In genomic region chr13:41801177-41801636, GRCm38 (mm10) we compare ENCODE assay signal across 7 mouse cellular contexts. TPM values are rescaled to one million over a fixed set of nuclear protein-coding genes. Genes with fewer than 3 reads are reported as not detected.
DNase-seq lines count a peak whose midpoint lies in the region; ATAC-seq and TF ChIP-seq lines count a peak whose summit lies in the region.

No protein-coding gene starts in this region.

- 5% methylated on average over 8 of the region's 8 CpGs for WGBS in hindbrain, embryonic 12.5 days
- WGBS in limb, embryonic 11.5 days: 16% methylated on average over 8 of the region's 8 CpGs
- WGBS in kidney, adult 2 months: 43% methylated on average over 8 of the region's 8 CpGs

- H3K4me2 ChIP-seq in hindbrain, embryonic 12.5 days (replicated peaks): peak overlapping the region; percentile 48
- no peak overlapping the region for H3K4me2 ChIP-seq in limb, embryonic 11.5 days (ENCODE audit: low read depth, severe bottlenecking)

- DNase-seq in B cell, adult 2 months: peak; percentile 54 to 60
- peak; percentile 42 for DNase-seq in ES-CJ7 (ENCODE audit: low read depth, low spot score)
- peak; percentile 20 for DNase-seq in embryo, embryonic 11.5 days (ENCODE audit: low read depth, low spot score)
- DNase-seq in limb, embryonic 11.5 days (ENCODE audit: low spot score): peak; percentile 36
- peak; percentile 90 to 94 for DNase-seq in right cerebral cortex, postnatal 10 days (ENCODE audit: low spot score in 2 of 2)
- DNase-seq in kidney, adult 2 months: no peak

- H3K9me3 ChIP-seq in hindbrain, embryonic 12.5 days (replicated peaks): no peaks in the 10 kb centered on the region
- no peaks in the 10 kb centered on the region for H3K9me3 ChIP-seq in limb, embryonic 11.5 days (ENCODE audit: control insufficient read depth, low read length)

- H3K4me1 ChIP-seq in hindbrain, embryonic 12.5 days: peaks cover 17% of the 10 kb centered on the region
- H3K4me1 ChIP-seq in limb, embryonic 11.5 days (ENCODE audit: control insufficient read depth, insufficient read depth, low read length): no peaks in the 10 kb centered on the region; the same call in 1 of the 2 replicates
- no peaks in the 10 kb centered on the region for H3K4me1 ChIP-seq in kidney, adult 2 months (ENCODE audit: control insufficient read depth, insufficient read depth, low read length)

- no peak overlapping the region for H3K9ac ChIP-seq in hindbrain, embryonic 12.5 days
- H3K9ac ChIP-seq in limb, embryonic 11.5 days (ENCODE audit: low read length): no peak overlapping the region

- peak overlapping the region; percentile 40; the same call in 1 of the 2 replicates for H3K27ac ChIP-seq in hindbrain, embryonic 12.5 days
- no peak overlapping the region for H3K27ac ChIP-seq in limb, embryonic 11.5 days (replicated peaks; ENCODE audit: low read depth, low read length)
- no peak overlapping the region for H3K27ac ChIP-seq in kidney, adult 2 months (ENCODE audit: insufficient read depth, low read depth, low read length)

- H3K27me3 ChIP-seq in hindbrain, embryonic 12.5 days: no peaks in the 10 kb centered on the region
- H3K27me3 ChIP-seq in limb, embryonic 11.5 days (ENCODE audit: control insufficient read depth, insufficient read depth, low read length): no peaks in the 10 kb centered on the region
- no peaks in the 10 kb centered on the region for H3K27me3 ChIP-seq in kidney, adult 2 months (replicated peaks; ENCODE audit: control insufficient read depth, insufficient read depth, low read length)

- ATAC-seq in hindbrain, embryonic 12.5 days (ENCODE audit: low FRiP score): peak; percentile 96
- no peak for ATAC-seq in limb, embryonic 11.5 days (ENCODE audit: insufficient number of reproducible peaks, low FRiP score, low TSS enrichment, low read depth)

- TF ChIP-seq CTCF in kidney, adult 2 months (conservative IDR thresholded peaks at IDR 0.05; ENCODE audit: insufficient read depth, insufficient read length, low read depth, low read length): no peak

- H3K36me3 ChIP-seq in hindbrain, embryonic 12.5 days: no peaks in the 10 kb centered on the region
- no peaks in the 10 kb centered on the region for H3K36me3 ChIP-seq in limb, embryonic 11.5 days (ENCODE audit: control insufficient read depth, insufficient read depth, low read length)
- no peaks in the 10 kb centered on the region for H3K36me3 ChIP-seq in kidney, adult 2 months (ENCODE audit: control insufficient read depth, insufficient read depth, low read length)

- peak overlapping the region; percentile 13 for H3K4me3 ChIP-seq in hindbrain, embryonic 12.5 days
- H3K4me3 ChIP-seq in limb, embryonic 11.5 days (ENCODE audit: low read depth, low read length): no peak overlapping the region
- H3K4me3 ChIP-seq in kidney, adult 2 months (ENCODE audit: insufficient read depth, low read depth, low read length): no peak overlapping the region

- TF ChIP-seq POLR2A in kidney, adult 2 months (IDR thresholded peaks at IDR 0.05; ENCODE audit: low read depth, low read length): no peak

RNA-seq across cellular contexts. Expression of gene Adtrp, which starts 46.3 kb away (rescaled TPM):
- 0.45 and 1.3 TPM in 2 replicates for polyA plus RNA-seq in hindbrain, embryonic 12.5 days (2016; fragmentation: Nextera tagmentation; extraction: Ambion mirVana)
- polyA plus RNA-seq in limb, embryonic 11.5 days (2014; fragmentation: Nextera tagmentation; extraction: Ambion mirVana): not detected in 2 replicates
- polyA plus RNA-seq in kidney, adult 2 months (2012; rRNA removed): 165 and 199 TPM in 2 replicates

Comparison
In these comparisons a context has a peak if more than half of its experiments do, and no peak if none do; other contexts are left out.
1. RNA of gene Adtrp, which starts 46.3 kb away (polyA plus RNA-seq): 165 to 199 TPM in kidney, adult 2 months; 0.45 to 1.3 TPM in hindbrain, embryonic 12.5 days and not detected in limb, embryonic 11.5 days; every median in the first group is over 10 times any median in the second.